Mouse (Mus musculus) heart, adult 9 months (tissue): Measurements from ENCODE around the gene Gnb1.
"Not testable (repeated sequence)": the region's sequence is repeated elsewhere in the genome, so short reads cannot be mapped to it uniquely, and the experiment has no call there.

Experiments used
- DNase-seq, 2 experiments: peaks; one replicate each; pipeline ENCODE4 v3.0.0; 2022; ENCODE audit warnings: low spot score in 2 of 2

The Gnb1 gene

DNA sequence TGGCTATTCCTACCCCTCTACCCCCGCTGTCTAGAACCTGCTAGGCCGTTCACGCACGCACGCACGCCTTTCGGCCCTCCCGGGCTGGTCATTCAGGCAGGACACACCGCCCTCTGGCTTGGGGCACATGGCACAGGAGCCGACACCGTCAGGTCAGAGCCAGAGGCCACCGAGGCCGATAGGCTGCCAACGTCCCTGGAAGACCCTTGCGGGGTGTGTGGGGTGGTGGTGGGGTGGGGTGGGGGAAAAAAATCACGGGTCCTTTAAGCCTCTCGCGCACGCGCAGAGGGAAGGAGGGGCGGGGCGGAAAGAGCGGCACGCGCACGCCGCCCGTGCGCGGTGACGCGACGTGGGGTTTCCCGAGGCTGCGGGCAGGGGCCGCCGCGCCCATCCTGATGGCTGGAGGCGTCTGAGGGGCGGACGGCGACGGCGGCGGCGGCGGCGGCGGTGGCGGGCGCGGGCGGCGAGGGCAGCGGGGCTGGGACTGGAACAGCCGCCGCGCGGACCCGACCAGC lies at the start of gene Gnb1:
Gnb1 (plus strand) TSS at position 372 of the 515 bp plus-strand sequence.
- DNase-seq, result peak; percentile 89 to 91

DNA sequence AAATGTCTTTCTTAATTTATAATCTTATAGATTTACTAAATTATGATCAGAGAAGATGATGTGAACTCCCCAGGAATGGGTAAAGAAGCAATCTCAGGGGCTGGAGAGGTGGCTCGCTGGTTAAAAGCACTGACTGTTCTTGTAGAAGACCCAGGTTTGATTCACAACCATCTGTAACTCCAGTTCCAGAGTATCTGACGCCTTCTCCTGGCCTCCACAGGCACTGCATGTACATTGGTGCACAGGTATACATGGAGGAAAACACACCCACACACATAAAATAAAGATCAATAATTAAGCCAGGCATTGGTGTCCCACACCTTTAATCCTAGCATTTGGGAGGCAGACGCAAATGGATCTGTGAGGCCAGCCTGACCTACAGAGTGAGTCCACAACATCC lies 48.4 kb upstream of the Gnb1 start:
- DNase-seq, result no peak

DNA sequence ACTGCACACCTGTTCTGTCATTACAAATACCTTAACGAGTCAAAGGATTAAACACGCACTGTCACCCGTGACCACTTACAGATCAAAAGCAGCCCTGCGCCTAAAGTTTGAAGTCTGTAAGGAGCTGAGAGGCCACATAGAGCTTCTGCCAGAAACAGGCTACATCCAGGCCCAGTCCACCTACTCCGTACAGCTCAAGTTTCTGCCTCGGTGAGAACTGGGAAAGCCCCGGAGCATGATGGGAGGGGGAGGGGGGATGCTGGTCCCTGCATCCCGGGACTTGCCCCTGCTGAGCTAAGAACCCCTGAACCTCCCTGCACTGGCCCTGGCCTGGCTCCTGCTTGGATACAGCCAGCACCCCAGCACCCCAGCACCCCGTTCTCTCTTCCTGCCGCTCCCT lies 39.6 kb upstream of the Gnb1 start:
- DNase-seq, result no peak

DNA sequence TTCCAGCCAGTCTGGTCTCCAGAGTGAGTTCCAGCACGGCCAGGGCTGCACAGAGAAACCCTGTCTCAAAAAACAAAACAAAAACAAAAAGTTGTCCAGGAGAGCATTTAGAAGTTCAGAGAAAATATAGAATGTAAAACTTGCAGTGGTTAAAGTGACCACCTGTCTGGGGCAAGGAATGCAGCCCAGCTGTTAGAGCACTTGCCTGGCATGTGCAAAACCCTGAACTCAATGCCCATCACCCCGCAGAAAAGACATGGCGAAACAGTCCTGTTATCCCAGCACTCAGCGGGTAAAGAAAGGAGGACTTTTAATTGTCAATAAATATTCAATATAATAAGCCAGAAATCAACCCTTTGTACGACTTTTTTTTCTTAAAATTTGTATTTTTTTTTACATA lies 32.6 kb upstream of the Gnb1 start:
- no peak for DNase-seq

DNA sequence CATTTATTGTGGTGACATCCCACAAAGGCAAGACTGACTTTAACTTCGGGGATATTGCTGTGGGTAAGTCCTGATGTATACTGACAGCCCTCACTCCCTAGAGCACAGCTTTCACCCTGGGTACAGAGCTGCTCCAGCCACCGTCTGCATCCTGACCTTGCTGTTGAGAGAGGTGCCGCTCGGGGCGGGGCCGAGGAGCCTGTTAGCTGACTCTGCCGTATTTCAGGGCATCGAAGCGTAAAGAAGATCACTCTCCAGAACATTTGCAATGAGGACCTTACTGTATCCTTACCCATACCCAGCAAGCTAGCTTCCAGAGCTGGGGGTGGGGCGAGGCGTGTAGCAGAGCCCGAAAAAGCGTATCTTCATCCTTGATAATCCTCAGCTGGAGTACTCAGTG lies 28.1 kb upstream of the Gnb1 start:
- no peak for DNase-seq

DNA sequence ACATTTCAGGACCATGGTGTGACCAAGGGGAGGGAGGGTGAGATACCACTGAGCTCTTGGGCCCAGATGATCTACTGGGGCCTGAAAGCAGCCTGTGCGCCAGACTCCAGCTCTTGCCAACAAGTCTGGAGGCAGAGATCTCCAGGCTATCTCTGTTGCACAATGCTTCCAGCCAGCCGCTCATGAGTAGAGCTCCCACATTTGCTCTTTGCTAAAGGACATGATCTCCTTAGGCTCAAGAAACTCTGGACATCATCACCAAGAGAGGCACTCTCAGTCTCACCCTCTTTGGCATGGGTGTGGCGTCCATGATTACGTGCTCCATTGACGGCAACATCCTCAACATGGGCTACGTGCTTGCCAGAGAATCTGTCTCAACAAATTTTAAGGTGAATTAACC lies 27.6 kb upstream of the Gnb1 start:
- DNase-seq, result peak in 1 of 2 experiments; percentile 40

DNA sequence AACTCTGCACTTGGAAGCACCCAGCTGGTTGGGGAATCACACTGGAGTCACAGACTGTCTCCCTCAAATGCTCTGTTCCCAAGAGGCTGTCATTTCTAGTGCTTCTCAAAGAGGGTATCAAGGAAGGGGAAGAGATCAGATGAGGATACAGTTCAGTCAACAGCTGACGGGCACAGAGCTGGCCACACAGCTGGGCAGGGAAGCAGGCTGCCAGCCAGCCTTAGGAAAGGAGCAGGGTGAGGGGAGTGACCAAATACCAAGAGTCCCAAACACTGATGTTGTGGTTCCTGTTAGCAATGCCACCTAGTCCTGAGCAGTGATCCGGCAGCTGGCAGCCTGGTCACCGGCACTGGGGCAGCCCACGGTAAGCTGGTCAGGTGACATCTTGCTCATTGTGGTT lies 27.1 kb upstream of the Gnb1 start:
- no peak for DNase-seq

DNA sequence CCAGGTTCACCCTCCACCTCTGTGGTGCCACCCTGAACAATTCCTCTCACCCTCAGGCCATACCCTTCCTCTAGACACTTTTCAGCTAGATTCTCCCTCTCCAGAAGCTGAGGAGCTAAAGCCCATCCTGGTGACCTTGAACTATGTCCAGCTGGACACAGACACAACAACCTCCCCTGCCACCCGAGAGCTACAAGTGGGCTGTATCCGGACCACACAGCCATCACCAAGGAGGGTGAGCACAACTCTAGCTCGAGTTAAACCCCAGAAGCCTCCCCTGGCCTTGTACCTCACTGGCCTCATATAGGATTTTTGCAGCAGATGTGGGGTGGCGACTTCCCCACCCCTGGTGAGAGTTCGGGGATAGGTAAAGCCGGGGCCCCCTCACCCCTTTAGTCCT lies 25.6 kb upstream of the Gnb1 start:
- DNase-seq, result no peak

DNA sequence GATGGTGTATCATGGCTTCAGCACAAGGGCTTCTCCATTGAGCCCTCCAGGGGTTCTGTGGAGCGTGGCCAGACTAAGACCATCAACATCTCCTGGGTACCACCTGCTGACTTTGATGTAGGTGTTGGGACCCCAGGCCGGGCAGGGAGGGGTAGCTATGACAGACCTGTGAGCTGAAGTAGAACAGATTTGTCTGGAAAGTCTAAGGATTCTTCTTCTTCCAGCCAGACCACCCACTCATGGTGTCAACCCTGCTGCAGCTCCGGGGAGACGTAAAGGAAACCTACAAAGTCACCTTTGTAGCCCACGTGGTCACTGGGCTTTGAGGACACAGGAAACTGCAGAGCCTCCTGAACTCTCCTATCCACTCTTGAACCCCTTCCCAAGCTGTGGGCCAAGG lies 25.1 kb upstream of the Gnb1 start:
- DNase-seq, result no peak

DNA sequence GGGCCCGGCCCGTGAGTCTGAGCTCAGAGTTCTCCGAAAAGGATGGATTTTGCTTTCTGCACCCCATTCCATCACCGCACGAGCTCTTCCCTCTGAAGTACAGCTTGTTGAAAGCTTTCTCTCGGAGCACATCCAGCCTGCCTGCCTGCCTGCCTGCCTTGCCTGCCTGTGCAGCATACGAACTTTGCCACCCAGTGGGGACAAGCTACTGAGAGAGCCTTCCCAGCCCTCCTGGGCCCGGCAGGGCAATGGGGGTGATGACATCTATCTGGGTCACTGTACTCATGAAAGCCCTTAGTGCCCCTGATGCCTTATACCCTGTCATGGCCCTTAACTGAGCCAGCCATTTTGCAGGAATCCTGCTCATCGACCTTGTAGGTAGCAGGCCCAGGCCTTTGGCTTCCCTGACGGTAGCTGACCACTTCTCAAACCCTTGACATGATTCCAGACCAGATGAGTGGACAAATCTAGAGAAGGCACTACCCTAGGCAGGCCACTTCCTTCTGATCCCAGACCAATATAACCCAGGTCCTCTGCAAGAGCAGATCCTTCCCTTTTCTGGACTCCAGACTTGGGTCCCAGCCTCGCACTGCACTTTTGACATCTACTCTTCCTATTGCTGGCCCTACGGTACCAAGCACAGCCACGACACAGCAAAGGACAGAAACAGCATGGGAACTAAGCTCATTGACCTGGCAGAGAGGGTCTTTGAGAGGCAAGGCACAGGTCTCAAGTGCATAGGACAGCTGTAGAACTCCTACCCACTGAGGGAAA lies 23.7 kb upstream of the Gnb1 start:
- no peak for DNase-seq

DNA sequence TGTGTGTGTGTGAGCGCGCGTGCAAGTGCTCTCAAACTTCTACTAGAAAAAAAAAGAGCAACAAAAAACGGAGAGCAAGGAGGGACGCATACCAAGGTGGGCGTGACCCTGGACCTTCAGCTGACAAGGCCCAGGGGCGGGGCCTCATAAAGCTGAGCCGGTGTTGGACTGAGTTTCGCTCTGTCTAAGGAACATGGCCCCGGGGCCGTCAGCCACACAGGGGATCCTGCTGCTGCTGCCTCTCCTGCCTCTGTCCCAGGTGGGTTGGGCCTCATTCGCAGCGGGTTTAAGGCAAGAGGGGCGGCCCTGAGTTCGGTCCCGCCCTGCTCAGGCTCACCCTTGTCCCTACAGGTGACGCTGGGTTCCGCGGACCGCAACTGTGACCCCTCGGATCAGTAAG lies 22.2 kb upstream of the Gnb1 start, which contains the start of gene Tmem52:
Tmem52 (plus strand) TSS at position 163 of the 400 bp plus-strand sequence.
- DNase-seq, result peak; percentile 31 to 40

DNA sequence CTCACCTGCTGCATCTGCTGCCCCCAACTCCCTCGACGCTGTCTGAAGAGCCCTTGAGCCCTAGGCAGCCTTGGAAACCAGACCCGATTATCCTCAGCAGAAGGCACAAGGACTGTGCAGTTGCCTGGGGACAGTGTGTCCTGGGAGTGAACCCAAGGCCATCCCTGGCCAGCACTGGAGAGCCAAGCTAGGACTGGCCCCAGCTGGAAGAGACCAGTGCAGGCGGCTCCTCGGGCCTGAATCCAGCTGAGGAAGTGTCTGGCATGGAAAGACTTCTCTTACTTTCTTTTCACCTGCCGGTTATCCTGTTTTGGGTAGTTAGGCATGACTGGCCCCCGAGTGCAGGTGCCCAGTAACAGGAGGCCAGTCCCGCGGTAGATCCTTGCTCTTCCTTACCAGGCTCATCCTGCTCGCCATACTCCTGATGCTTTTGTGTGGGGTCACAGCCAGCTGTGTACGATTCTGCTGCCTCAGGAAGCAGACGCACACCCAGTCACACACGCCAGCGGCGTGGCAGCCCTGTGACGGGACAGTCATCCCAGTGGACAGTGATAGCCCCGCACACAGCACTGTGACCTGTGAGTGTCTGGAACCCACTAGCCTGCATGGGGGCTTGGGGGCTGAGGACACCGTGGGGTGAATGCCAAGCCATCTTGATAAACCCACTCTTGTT lies 21.4 kb upstream of the Gnb1 start:
- DNase-seq, result peak; percentile 71 to 73

DNA sequence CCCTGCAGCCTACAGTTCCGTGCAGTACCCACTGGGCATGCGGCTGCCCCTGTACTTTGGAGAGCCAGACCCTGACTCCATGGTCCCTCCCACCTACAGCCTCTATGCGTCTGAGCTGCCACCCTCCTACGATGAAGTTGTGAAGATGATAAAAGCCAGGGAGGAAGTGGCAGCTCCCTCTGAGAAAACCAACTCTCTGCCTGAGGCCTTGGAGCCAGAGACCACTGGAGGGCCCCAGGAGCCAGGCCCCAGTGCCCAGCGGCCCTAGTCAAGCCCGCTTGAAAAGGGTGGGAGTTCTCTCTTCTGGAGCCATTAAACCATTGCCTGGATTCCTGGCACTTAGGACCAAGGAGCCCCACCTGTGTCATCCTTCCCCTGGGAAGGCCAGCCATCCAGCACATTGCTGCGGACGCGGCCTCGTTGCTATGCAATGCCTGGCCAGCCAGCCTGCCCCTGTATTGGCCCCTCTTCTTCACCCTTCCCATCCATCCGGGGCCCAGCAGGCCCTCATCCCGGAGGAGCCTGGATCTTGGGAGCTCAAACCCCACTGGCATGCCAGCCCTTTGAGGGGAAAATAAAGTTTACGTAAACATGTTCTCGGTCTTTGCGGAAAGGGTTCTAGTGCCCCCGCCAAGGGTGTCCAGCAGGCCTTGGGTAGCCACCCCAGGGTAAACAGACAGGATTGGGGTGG lies 20.8 kb upstream of the Gnb1 start:
- no peak for DNase-seq

DNA sequence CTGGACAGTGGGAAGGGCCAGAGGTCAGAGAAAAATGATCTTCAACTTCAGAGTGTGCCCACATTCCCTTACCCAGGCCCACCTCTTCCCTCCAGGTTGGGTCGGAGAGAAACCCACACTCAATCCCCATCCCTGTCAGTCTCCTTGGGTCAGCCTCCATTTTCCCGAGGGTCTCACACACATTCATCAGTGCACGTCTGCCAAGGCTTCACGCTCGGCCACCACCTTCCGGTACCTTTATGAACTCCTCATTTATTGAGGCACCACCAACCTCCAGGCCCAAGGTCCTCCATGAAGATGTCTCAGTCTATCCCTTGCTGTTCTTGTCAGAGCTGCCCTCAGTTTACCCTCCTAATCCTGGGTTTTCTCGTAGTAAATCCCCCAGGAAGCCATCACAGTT lies 20.2 kb upstream of the Gnb1 start:
- no peak for DNase-seq

DNA sequence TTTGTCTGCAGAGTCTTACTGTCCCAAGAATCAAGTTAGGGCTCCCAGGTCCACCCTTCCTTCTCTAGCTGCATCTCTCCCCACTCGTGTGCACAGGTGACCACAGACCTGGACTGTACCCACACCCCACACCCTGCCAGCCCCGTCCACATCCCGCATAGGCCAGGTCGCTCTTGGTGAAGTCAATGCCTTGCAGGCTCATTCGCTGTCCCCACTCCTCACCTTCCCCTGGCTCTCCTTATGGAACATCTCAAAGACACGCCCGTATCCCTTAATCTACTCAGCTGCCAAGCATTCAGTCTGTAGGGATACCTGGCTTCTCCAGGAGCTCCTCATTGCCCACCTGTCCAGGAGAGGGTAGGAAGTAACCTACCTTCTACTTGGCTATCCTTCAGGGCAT lies 19.8 kb upstream of the Gnb1 start:
- no peak for DNase-seq

DNA sequence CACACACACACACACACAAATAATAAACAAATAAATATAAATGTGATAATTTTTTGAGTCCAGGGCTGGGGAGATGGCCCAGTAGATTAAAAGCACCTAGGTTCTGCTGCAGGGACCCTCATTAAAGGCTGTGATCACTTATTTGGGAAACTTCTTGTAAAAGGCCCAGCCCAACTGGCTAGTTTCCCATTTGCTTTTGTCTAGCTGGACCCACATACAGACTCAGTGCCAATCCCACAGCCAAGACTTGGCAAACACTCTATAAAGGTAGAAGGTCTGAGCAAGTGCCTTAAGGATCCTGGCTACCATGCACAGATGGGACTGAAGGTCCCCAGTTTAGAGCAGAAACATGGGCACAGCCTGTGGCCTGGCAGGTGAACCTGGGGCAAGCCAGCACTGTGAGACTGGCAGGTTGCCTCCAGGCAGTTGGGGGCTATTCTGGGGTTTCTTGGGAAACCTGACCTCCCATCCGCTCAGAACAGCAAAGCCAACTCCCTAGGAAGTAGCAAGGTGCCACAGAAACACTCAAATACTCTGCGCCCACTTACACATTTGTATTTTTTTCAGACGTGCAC lies 18.4 kb upstream of the Gnb1 start:
- DNase-seq, result no peak

DNA sequence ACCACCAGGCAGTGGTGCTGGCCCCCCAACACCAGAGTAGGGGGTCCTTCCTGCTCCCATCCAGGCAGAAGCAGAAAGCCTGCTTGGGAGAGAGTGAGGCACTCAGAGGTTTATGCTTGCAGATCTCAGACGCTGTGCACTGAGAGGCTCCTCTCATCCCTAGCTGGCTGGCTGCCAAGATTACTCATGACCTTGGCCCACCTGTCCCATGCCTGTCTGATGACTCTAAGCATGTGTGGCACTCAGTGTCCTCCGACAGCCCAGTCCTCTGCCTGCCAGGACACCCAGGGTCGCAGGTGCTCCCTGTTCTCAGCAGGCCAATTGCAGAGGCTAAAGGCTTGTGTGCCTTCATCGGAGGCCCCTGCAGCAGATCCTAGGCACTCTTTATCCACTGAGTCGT lies 17.8 kb upstream of the Gnb1 start:
- peak in 1 of 2 experiments; percentile 39 for DNase-seq

DNA sequence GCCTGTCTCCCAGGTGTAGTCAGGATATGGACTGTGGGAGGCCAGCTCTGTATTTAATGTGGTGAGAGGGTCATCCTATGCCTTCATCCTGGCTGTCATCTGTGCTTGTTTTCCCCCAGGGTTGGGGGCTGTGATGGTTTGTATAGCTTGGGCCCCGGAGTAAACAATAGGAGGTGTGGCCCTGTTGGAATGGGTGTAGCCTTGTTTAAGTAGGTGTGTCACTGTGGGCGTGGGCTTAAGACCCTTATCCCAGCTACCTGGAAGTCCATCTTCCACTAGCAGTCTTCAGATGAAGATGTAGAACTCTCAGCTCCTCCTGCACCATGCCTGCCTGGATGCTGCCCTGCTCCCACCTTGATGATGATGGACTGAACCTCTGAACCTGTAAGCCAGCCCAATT lies 17.4 kb upstream of the Gnb1 start:
- DNase-seq, result not testable (repeated sequence)

DNA sequence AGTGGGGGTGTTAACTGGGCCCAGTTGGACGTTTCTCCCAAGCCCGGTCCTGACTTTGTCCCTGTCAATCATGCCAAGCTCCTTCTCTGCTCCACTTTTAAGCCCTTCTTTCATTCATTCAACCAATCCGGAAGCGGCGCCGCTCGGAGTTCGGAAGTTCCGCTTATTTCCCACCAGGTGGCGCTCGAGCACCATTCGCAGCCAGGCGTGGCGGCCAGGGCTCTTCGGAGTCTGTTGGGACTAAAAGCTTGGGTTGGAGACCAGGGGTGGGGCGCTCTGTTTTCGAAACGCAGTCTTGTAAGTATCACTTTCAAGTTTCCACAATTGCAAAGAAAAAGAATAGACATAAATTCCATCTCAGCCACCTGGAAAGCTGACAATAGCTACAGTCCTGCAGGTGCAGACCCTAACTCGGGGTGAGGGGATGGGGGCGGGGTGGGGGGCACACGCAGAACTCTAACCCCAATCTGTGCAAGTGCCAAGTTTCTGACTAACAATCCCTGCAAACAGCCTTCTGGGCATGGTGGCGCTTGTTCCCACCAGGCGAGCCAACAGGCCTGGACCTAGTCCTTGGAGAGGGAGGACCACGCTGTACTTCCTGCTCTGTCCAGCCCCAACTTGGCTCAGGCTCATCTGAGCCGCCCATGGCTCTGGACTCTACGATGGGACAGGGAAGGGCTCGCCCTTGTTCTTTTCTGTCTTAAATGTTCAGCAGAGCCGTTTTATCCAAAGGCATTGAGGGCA lies 9.6 kb upstream of the Gnb1 start:
- peak; percentile 74 to 85 for DNase-seq

DNA sequence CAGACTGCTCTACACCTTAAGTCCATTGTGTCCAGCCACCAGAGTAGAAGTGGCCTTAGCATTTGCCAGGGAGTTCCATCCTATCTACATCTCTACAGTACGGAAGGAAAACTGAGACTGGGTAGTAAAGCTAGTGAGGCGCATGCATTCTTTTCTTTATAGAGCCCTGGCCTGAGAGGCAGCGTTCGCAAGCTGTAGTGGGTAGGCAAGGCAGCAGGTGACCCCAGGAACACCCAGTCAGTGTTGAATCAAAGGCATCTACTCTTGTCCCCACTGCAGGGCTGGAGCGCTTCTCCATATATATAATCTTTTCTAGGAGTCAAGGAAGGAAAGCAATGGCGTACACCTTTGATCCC lies 9.1 kb upstream of the Gnb1 start:
- DNase-seq, result no peak

DNA sequence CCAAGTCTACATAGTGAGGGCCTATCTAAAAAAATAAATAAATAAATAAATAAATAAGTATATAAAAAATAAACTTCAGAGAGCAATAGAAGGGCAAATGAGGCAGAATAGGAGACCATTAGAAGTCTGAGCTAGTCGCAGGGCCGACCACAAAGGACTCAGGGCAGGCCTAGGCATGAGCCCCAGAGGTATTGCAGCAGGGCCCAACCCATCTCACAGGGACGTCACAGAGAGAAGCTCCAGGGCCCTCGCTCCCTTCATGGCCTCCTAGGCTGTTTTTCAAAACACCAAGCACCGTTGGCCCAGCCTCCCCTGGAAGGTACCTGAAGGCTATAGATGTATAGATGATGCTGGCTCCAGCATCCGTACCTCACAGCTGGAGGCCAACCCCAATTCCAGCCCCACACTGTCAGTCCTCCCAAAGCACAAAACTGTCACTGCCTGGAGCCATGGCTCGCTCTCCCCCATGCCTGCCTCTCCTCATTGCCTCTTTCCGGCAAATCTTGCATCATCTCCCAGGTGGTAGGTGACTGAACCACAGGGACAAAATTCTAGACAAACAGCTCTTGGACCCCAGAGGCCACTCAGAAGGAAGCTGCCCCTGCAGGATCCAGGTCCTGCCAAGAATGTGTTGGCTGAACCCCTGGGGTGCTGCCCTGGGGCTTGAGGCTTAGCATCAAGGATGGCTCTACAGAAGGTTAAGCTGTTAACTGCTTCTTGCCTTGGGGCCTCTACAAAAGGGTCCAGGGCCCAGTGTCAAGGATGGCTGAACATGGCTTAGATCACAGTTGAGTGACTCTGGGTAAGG lies 8.2 kb upstream of the Gnb1 start:
- no peak for DNase-seq
